Mouse (Mus musculus): ENCODE measurements at regions not wholly inside any gene's neighbourhood (a gene's known extent, or its start where the extent isn't known, plus 50 kb on each side); places are given as distances from the start of the nearest gene placed in this dataset.

GRCm38 (mm10) chr13:69867296-69868065 is 65.3 kb downstream of the Med10 start:
- peak; percentile 7 to 19 for DNase-seq

GRCm38 (mm10) chr13:69896536-69896935 is 94.3 kb downstream of the Med10 start:
- no peak for DNase-seq

GRCm38 (mm10) chr13:69901139-69901538 is 98.9 kb downstream of the Med10 start:
- DNase-seq = no peak

GRCm38 (mm10) chr13:69906802-69907537 is 104.8 kb downstream of the Med10 start:
- no peak for DNase-seq

GRCm38 (mm10) chr13:69915796-69916195 is 113.6 kb downstream of the Med10 start:
- DNase-seq = no peak

GRCm38 (mm10) chr13:69932695-69933550 is 130.7 kb downstream of the Med10 start:
- no peak for DNase-seq

- peak; percentile 77 to 80 for DNase-seq
Measured at GRCm38 (mm10) chr13:69933551-69933845, 131.3 kb downstream of the Med10 start.

GRCm38 (mm10) chr13:69939791-69940190 is 137.6 kb downstream of the Med10 start:
- no peak for DNase-seq

GRCm38 (mm10) chr13:69944651-69945050 is 142.5 kb downstream of the Med10 start:
- DNase-seq = no peak

GRCm38 (mm10) chr13:69946615-69947014 is 144.4 kb downstream of the Med10 start:
- DNase-seq = peak in 1 of 2 experiments; percentile 22

- no peak for DNase-seq
Measured at GRCm38 (mm10) chr13:69952061-69952460, 149.9 kb downstream of the Med10 start.

GRCm38 (mm10) chr13:69954171-69954570 is 152.0 kb downstream of the Med10 start:
- no peak for DNase-seq

- DNase-seq = peak in 1 of 2 experiments; percentile 32
Measured at GRCm38 (mm10) chr13:69955503-69955902, 153.3 kb downstream of the Med10 start.

- DNase-seq = no peak
Measured at GRCm38 (mm10) chr13:69963944-69964343, 161.7 kb downstream of the Med10 start.

- DNase-seq = no peak
Measured at GRCm38 (mm10) chr13:69971281-69972057, 169.3 kb downstream of the Med10 start.

- DNase-seq = no peak
Measured at GRCm38 (mm10) chr13:69974835-69975234, 172.6 kb downstream of the Med10 start.

- no peak for DNase-seq
Measured at GRCm38 (mm10) chr13:69984159-69984558, 182.0 kb downstream of the Med10 start.

- DNase-seq = peak; percentile 22 to 27
Measured at GRCm38 (mm10) chr13:69987181-69987580, 185.0 kb downstream of the Med10 start.

- DNase-seq = peak; percentile 6 to 10
Measured at GRCm38 (mm10) chr13:69988319-69988718, 186.1 kb downstream of the Med10 start.

- peak; percentile 62 to 67 for DNase-seq
Measured at GRCm38 (mm10) chr13:69991253-69991891, 189.2 kb downstream of the Med10 start.

GRCm38 (mm10) chr13:69991892-69992261 is 189.7 kb downstream of the Med10 start:
- peak in 1 of 2 experiments; percentile 50 for DNase-seq

- peak in 1 of 2 experiments; percentile 12 for DNase-seq
Measured at GRCm38 (mm10) chr13:70003591-70003990, 201.4 kb downstream of the Med10 start.
